Comparison of ENCODE assay signal across 16 mouse cellular contexts in genomic region chr2:49121603-49122002, GRCm38 (mm10).
"Had no signal": no experiment of that assay in that cellular context is flagged by ENCODE, and none has a peak within 500 bp of the region (broad histone marks: within the 10 kb centered on the region; RNA-seq: fewer than 3 reads in every experiment).

No protein-coding gene starts in this region.

- DNase-seq: gastrocnemius, adult 2 months; gastrocnemius, postnatal 10 days; gastrocnemius, postnatal 25 days; heart, adult 18-20 months; heart, postnatal 10 days; heart, postnatal 4 days; kidney, adult 11 months; kidney, adult 2 months; kidney, adult 9 months; kidney, postnatal 14 days; kidney, postnatal 36 days; left cerebral cortex, postnatal 4 days; lung, adult 18-20 months had no signal

- ATAC-seq: hindbrain, embryonic 16.5 days; intestine, embryonic 16.5 days; liver, embryonic 12.5 days had no signal
